Mouse (Mus musculus): ENCODE results near the gene Gm17332. TPM values are rescaled to one million over a fixed set of nuclear protein-coding genes. Genes with fewer than 3 reads are reported as not detected.

Gene Gm17332
- total RNA-seq, 2 experiments from 2014 or later, result not detected

Other genes starting within 250 kb of the Gm17332 start
- 10 to 100 TPM; 58.6 to 59.4 TPM for gene Erlec1, start 228.1 kb downstream of the Gm17332 start, total RNA-seq (2021)
- 10 to 100 TPM; 14.6 to 15.4 TPM for gene Chac2, start 196.1 kb downstream of the Gm17332 start, total RNA-seq (2021)
- gene Stc2, start 187.6 kb upstream of the Gm17332 start, total RNA-seq (2021), result 1 to 10 TPM; 1.2 to 2.0 TPM

Data from left cerebral cortex, adult 2 months (tissue).